Mouse (Mus musculus): Measurements from ENCODE around the gene Pdia5. TPM values are rescaled to one million over a fixed set of nuclear protein-coding genes. Genes with fewer than 3 reads are reported as not detected.

The Pdia5 gene
- total and polyA plus RNA-seq, 3 experiments: not detected

DNA sequence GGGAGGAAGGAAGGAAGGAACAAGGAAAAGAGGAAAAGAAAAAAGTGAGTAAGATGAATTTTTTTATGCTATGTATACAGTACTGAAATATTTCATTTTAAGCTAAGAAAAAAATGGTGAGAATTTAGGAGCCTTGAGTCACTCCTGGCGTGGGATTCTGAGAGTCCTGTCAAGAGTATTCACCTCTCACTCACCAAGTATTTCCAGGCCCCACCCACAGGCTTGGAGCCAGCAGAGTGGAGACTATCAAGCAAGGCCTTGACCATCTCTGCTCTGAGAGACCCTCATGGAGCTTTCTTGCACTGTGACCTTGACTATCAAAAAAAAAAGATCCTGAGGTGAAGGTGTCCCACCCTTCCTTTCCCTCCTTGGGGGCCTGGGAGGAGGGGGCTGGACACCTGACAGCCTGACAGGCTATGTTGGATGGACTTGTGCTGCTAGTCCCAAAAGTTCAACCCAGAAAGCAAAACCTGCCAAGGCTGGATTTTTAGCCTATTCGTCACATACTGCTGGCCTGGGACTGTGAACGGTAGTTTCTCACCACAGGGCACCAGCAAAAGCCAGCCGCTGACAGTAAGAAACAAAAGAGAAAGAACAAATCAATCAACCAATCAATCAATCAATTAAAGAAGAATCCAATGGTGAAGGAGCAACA, 10.6 kb upstream of the Pdia5 start:
- no peaks in the 10 kb centered on the region for H3K4me1 ChIP-seq (ENCODE audit: control insufficient read depth in 1 of 2, insufficient read depth in 2 of 2, low read length in 2 of 2)
- no peaks in the 10 kb centered on the region for H3K9me3 ChIP-seq (replicated peaks; ENCODE audit: insufficient read depth, low read length)
- no peaks in the 10 kb centered on the region for H3K79me2 ChIP-seq (ENCODE audit: control insufficient read depth, insufficient read depth, low read length, poor library complexity)
- H3K27me3 ChIP-seq (ENCODE audit: control insufficient read depth in 1 of 2, insufficient read depth in 2 of 2, low read length in 2 of 2): no peaks in the 10 kb centered on the region
- no peak overlapping the region for H3K4me3 ChIP-seq (ENCODE audit: control insufficient read depth in 1 of 2, insufficient read depth in 1 of 2, low read depth in 2 of 2, low read length in 2 of 2)
- H3K36me3 ChIP-seq (ENCODE audit: control insufficient read depth in 1 of 2, insufficient read depth in 2 of 2, low read length in 2 of 2): no peaks in the 10 kb centered on the region
- H3K9ac ChIP-seq (ENCODE audit: control insufficient read depth, low read depth, low read length, poor library complexity, severe bottlenecking): no peak overlapping the region
- H3K27ac ChIP-seq (ENCODE audit: control insufficient read depth, low read depth, low read length): no peak overlapping the region
- TF ChIP-seq CTCF (IDR thresholded peaks at IDR 0.05 in 2 of 3, conservative IDR thresholded peaks at IDR 0.05 in 1 of 3; ENCODE audit: control insufficient read depth in 1 of 3, insufficient read depth in 1 of 3, low read depth in 2 of 3, low read length in 3 of 3, poor library complexity in 1 of 3, severe bottlenecking in 1 of 3) (no peak), NELFE (IDR thresholded peaks at IDR 0.05; ENCODE audit: low read depth, low read length) (no peak), TAL1 (IDR thresholded peaks at IDR 0.05; ENCODE audit: low read length) (no peak), POLR2A (IDR thresholded peaks at IDR 0.05; ENCODE audit: control insufficient read depth in 1 of 2, insufficient read depth in 1 of 2, low read depth in 1 of 2, low read length in 2 of 2, poor library complexity in 1 of 2) (no peak), UBTF (IDR thresholded peaks at IDR 0.05; ENCODE audit: borderline replicate concordance, insufficient read depth, low read depth, low read length) (no peak), USF1 (IDR thresholded peaks at IDR 0.05; ENCODE audit: low read depth, low read length) (no peak)
- DNase-seq (ENCODE audit: low read depth, low spot score): no peak

GRCm38 (mm10) chr16:35500342-35500741, 9.7 kb upstream of the Pdia5 start:
- Histone ChIP-seq H3K27ac (ENCODE audit: control insufficient read depth, low read depth, low read length) (no peak overlapping the region), H3K4me1 (ENCODE audit: control insufficient read depth in 1 of 2, insufficient read depth in 2 of 2, low read length in 2 of 2) (no peaks in the 10 kb centered on the region), H3K27me3 (ENCODE audit: control insufficient read depth in 1 of 2, insufficient read depth in 2 of 2, low read length in 2 of 2) (no peaks in the 10 kb centered on the region), H3K9me3 (replicated peaks; ENCODE audit: insufficient read depth, low read length) (no peaks in the 10 kb centered on the region), H3K79me2 (ENCODE audit: control insufficient read depth, insufficient read depth, low read length, poor library complexity) (no peaks in the 10 kb centered on the region), H3K36me3 (ENCODE audit: control insufficient read depth in 1 of 2, insufficient read depth in 2 of 2, low read length in 2 of 2) (no peaks in the 10 kb centered on the region), H3K9ac (ENCODE audit: control insufficient read depth, low read depth, low read length, poor library complexity, severe bottlenecking) (no peak overlapping the region), H3K4me3 (ENCODE audit: control insufficient read depth in 1 of 2, insufficient read depth in 1 of 2, low read depth in 2 of 2, low read length in 2 of 2) (no peak overlapping the region)
- no peak for DNase-seq (ENCODE audit: low read depth, low spot score)
- TF ChIP-seq BHLHE40 (IDR thresholded peaks at IDR 0.05; ENCODE audit: borderline replicate concordance, low read depth, low read length): no peak
- TF ChIP-seq CTCF (IDR thresholded peaks at IDR 0.05 in 2 of 3, conservative IDR thresholded peaks at IDR 0.05 in 1 of 3; ENCODE audit: control insufficient read depth in 1 of 3, insufficient read depth in 1 of 3, low read depth in 2 of 3, low read length in 3 of 3, poor library complexity in 1 of 3, severe bottlenecking in 1 of 3): 0 out of 6 replicates have a peak, but pooled peaks of 1 of the 3 experiments have one; percentile 9

- H3K4me3 ChIP-seq (ENCODE audit: control insufficient read depth in 1 of 2, insufficient read depth in 1 of 2, low read depth in 2 of 2, low read length in 2 of 2): no peak overlapping the region
- H3K9ac ChIP-seq (ENCODE audit: control insufficient read depth, low read depth, low read length, poor library complexity, severe bottlenecking): no peak overlapping the region
- no peak for TF ChIP-seq MXI1 (IDR thresholded peaks at IDR 0.05; ENCODE audit: low read depth, low read length)
- no peak for TF ChIP-seq JUND (IDR thresholded peaks at IDR 0.05; ENCODE audit: low read depth, low read length)
- TF ChIP-seq RCOR1 (IDR thresholded peaks at IDR 0.05; ENCODE audit: low read depth, low read length): no peak
- TF ChIP-seq ZKSCAN1 (IDR thresholded peaks at IDR 0.05; ENCODE audit: low read depth, low read length): no peak
- TF ChIP-seq TBP (IDR thresholded peaks at IDR 0.05; ENCODE audit: low read depth, low read length): no peak
- TF ChIP-seq MYB (IDR thresholded peaks at IDR 0.05; ENCODE audit: low read depth, low read length): no peak
- no peak for TF ChIP-seq HCFC1 (IDR thresholded peaks at IDR 0.05; ENCODE audit: low read depth, low read length)
- TF ChIP-seq CHD2 (IDR thresholded peaks at IDR 0.05; ENCODE audit: low read length): no peak
- TF ChIP-seq USF2 (IDR thresholded peaks at IDR 0.05; ENCODE audit: borderline replicate concordance in 1 of 2, insufficient read depth in 1 of 2, low read depth in 1 of 2, low read length in 2 of 2): no peak
- no peak for TF ChIP-seq ZMIZ1 (IDR thresholded peaks at IDR 0.05; ENCODE audit: low read depth, low read length)
- no peaks in the 10 kb centered on the region for H3K9me3 ChIP-seq (replicated peaks; ENCODE audit: insufficient read depth, low read length)
- H3K36me3 ChIP-seq (ENCODE audit: control insufficient read depth in 1 of 2, insufficient read depth in 2 of 2, low read length in 2 of 2): no peaks in the 10 kb centered on the region
- DNase-seq (ENCODE audit: low read depth, low spot score): no peak
- no peak overlapping the region for H3K27ac ChIP-seq (ENCODE audit: control insufficient read depth, low read depth, low read length)
- no peaks in the 10 kb centered on the region for H3K4me1 ChIP-seq (ENCODE audit: control insufficient read depth in 1 of 2, insufficient read depth in 2 of 2, low read length in 2 of 2)
- no peaks in the 10 kb centered on the region for H3K79me2 ChIP-seq (ENCODE audit: control insufficient read depth, insufficient read depth, low read length, poor library complexity)
- H3K27me3 ChIP-seq (ENCODE audit: control insufficient read depth in 1 of 2, insufficient read depth in 2 of 2, low read length in 2 of 2): no peaks in the 10 kb centered on the region
These were observed 880 bp downstream of the Pdia5 start for GRCm38 (mm10) chr16:35489793-35490192.

Measured in MEL (cell line).